Mouse (Mus musculus) limb, embryonic 10.5 days (tissue): Measurements from ENCODE around the gene Dcst2. TPM values are rescaled to one million over a fixed set of nuclear protein-coding genes. Genes with fewer than 3 reads are reported as not detected.
A peak's percentile ranks its signal among the peaks of the same experiment; 100 is the strongest.

Experiments used
- DNase-seq: peaks from one replicate; pipeline ENCODE4 v3.0.0-alpha.2; 2017; ENCODE audit warnings: low spot score
- H3K27ac ChIP-seq: fragments of 300-500 bp; sonication (generic); 2 replicates; pipeline ENCODE4 v1.5.1; 2016; ENCODE audit warnings: mild to moderate bottlenecking
- H3K27me3 ChIP-seq: fragments of 300-500 bp; sonication (generic); 2 replicates; pipeline ENCODE4 v1.6.1; 2016; ENCODE audit warnings: low read depth, mild to moderate bottlenecking; ENCODE audit not compliant: poor library complexity, severe bottlenecking
- H3K36me3 ChIP-seq: fragments of 300-500 bp; sonication (generic); 2 replicates; pipeline ENCODE4 v1.6.1; 2016; ENCODE audit warnings: mild to moderate bottlenecking, moderate library complexity
- H3K4me1 ChIP-seq: fragments of 300-500 bp; sonication (generic); 2 replicates; pipeline ENCODE4 v1.6.1; 2016
- H3K4me3 ChIP-seq: fragments of 300-500 bp; sonication (generic); 2 replicates; pipeline ENCODE4 v1.5.1; 2016; ENCODE audit warnings: mild to moderate bottlenecking, moderate library complexity
- H3K9me3 ChIP-seq: fragments of 300-500 bp; sonication (generic); replicated peaks from 2 replicates; pipeline ENCODE4 v1.6.1; 2016; ENCODE audit warnings: mild to moderate bottlenecking
- WGBS: fragments of 180-500 bp; shearing (Covaris S2); methylation state at CpG from one replicate; pipeline ENCODE4 v1.1.7; 2016; 5-methylcytosine and 5-hydroxymethylcytosine counted together
- polyA plus RNA-seq: library from polyadenylated mRNA; unstranded; fragments of >200 nt; fragmentation: Nextera tagmentation; extraction: Ambion mirVana; gene quantifications from 2 replicates; pipeline ENCODE4 v1.2.1, GENCODE M21; 2016

The Dcst2 gene
- polyA plus RNA-seq, 1 experiment from 2014 or later: 0.24 TPM

- DNase-seq: no peak
- Histone ChIP-seq H3K36me3 (no peaks in the 10 kb centered on the region), H3K4me3 (no peak overlapping the region), H3K27ac (no peak overlapping the region), H3K4me1 (peaks cover 80% of the 10 kb centered on the region), H3K27me3 (peaks cover 49% of the 10 kb centered on the region), H3K9me3 (no peaks in the 10 kb centered on the region)
- 73% methylated on average over 11 of the region's 11 CpGs for WGBS
Observed at GRCm38 (mm10) chr3:89387632-89388031, 25.9 kb downstream of the Dcst2 start.

GRCm38 (mm10) chr3:89388134-89388881 is 26.5 kb downstream of the Dcst2 start:
- H3K4me3 ChIP-seq: no peak overlapping the region
- no peak for DNase-seq
- no peaks in the 10 kb centered on the region for H3K9me3 ChIP-seq
- H3K27ac ChIP-seq: no peak overlapping the region
- 69% methylated on average over 11 of the region's 11 CpGs for WGBS
- H3K4me1 ChIP-seq: peaks cover 87% of the 10 kb centered on the region
- no peaks in the 10 kb centered on the region for H3K36me3 ChIP-seq
- H3K27me3 ChIP-seq: peaks cover 56% of the 10 kb centered on the region

DNA sequence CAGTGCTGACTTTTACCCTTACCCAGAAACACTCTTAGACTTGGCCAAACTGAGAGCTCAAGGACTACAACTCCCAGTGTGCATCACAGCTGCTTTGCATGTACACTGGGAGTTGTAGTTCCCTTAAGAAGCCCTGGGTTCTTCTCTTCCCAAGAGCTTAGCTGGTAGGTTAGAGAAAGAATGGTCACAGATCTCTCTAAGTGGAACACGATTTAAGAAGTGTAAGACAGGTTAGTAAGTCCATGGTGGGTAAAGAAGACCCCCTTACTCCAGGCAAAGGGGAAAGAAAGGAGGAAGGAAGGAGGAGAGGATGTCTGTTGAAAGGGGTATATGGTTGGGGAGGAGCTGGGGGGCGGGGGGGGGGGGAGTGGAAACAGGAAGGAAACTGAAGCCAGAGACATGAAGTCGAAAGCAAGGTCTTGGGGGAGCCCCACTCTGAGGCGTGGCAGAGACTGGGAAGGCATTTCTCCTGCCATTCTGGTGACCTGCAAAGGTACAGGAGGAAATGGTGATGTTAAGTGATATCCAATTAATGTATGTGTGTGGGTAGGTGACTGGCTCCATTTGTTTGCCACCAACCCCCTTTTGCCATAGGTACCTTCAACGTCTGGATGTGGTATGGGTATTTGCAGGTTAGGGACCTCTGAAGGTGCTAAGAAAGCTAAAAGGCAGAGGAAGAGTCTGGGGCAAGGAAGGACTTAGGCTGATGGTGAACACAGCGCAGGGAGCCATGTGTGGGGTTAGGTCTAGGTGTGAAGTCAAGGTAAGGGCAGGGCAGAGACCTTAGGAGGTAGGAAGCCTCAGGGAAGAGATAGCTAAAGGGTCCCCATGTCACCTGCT is 27.3 kb downstream of the Dcst2 start:
- DNase-seq: no peak
- H3K4me3 ChIP-seq: no peak overlapping the region
- H3K4me1 ChIP-seq: peaks cover 95% of the 10 kb centered on the region
- 68% methylated on average over 6 of the region's 6 CpGs for WGBS
- H3K9me3 ChIP-seq: no peaks in the 10 kb centered on the region
- H3K36me3 ChIP-seq: no peaks in the 10 kb centered on the region
- no peak overlapping the region for H3K27ac ChIP-seq
- peaks cover 56% of the 10 kb centered on the region for H3K27me3 ChIP-seq

GRCm38 (mm10) chr3:89390111-89390515 is 28.3 kb downstream of the Dcst2 start:
- H3K4me3 ChIP-seq: no peak overlapping the region
- H3K4me1 ChIP-seq: peaks cover 96% of the 10 kb centered on the region
- no peaks in the 10 kb centered on the region for H3K36me3 ChIP-seq
- peak overlapping the region; percentile 88 for H3K27ac ChIP-seq
- no peaks in the 10 kb centered on the region for H3K9me3 ChIP-seq
- DNase-seq: no peak
- H3K27me3 ChIP-seq: peaks cover 51% of the 10 kb centered on the region
- WGBS: 55% methylated on average over 5 of the region's 5 CpGs

GRCm38 (mm10) chr3:89390699-89391662 is 29.2 kb downstream of the Dcst2 start:
- Histone ChIP-seq H3K27me3 (peaks cover 44% of the 10 kb centered on the region), H3K27ac (peak overlapping the region; percentile 88), H3K4me3 (peak overlapping the region; percentile 59), H3K9me3 (no peaks in the 10 kb centered on the region), H3K4me1 (peaks cover 96% of the 10 kb centered on the region), H3K36me3 (no peaks in the 10 kb centered on the region)
- 14% methylated on average over 19 of the region's 19 CpGs for WGBS
- no peak for DNase-seq

DNA sequence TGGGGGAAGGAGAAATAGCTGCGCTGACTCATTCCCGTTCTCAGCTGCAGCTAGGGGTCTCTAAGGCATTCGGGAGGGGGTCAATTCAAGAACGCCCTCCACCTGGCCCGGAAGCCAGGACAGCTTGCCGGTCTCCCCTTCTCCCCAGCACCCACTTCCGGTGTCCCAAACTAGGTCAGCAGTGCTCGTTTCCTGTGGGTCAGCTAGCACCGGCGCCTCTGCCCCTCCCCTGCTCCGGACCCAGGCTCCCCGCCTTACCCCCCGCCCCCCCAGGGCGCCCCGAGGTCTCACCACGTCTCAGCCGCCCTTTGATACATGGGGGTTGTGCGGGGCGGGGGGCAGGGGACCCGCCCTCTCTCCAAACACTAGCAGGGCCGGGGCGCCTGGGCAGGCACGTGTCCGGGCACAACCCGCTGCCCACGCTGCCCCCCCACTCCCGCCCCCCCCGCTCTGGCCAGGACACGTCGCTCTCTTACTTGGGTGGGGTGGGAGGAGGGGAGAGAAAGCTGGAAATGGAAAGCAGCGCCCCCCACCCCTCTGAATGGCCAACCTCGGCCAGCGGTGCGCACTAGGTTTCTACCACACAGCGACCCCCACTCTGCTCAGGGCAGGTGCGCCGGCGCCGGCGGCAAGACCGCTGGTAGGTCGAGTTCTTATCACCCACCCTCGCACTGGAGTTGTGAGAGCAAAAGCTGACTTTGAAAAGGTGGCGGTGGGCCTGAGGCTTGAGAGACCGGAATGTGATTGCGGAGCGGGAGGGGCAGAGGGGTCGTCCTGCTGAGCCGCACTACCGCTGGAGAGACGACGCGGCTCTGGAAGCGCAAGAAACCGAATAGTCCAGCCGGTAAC is 30.1 kb downstream of the Dcst2 start:
- WGBS: under 1% methylated on average over 56 of the region's 56 CpGs
- H3K4me1 ChIP-seq: peaks cover 96% of the 10 kb centered on the region
- no peaks in the 10 kb centered on the region for H3K36me3 ChIP-seq
- peak overlapping the region; percentile 88 for H3K27ac ChIP-seq
- DNase-seq: peak; percentile 68
- H3K9me3 ChIP-seq: no peaks in the 10 kb centered on the region
- peaks cover 41% of the 10 kb centered on the region for H3K27me3 ChIP-seq
- peak overlapping the region; percentile 59 for H3K4me3 ChIP-seq

GRCm38 (mm10) chr3:89392871-89393311 is 31.1 kb downstream of the Dcst2 start:
- WGBS: 0% methylated on average over 20 of the region's 24 CpGs
- peaks cover 87% of the 10 kb centered on the region for H3K4me1 ChIP-seq
- no peaks in the 10 kb centered on the region for H3K36me3 ChIP-seq
- DNase-seq: peak; percentile 50
- H3K27me3 ChIP-seq: peaks cover 38% of the 10 kb centered on the region
- H3K4me3 ChIP-seq: peak overlapping the region; percentile 59
- peak overlapping the region; percentile 88 for H3K27ac ChIP-seq
- no peaks in the 10 kb centered on the region for H3K9me3 ChIP-seq

- Histone ChIP-seq H3K4me3 (peak overlapping the region; percentile 59), H3K9me3 (no peaks in the 10 kb centered on the region), H3K4me1 (peaks cover 80% of the 10 kb centered on the region), H3K36me3 (no peaks in the 10 kb centered on the region), H3K27me3 (peaks cover 38% of the 10 kb centered on the region), H3K27ac (peak overlapping the region; percentile 88)
- WGBS: under 1% methylated on average over 15 of the region's 15 CpGs
- DNase-seq: peak; percentile 95
Observed at GRCm38 (mm10) chr3:89393605-89394004, 31.8 kb downstream of the Dcst2 start.

GRCm38 (mm10) chr3:89394006-89394893 is 32.5 kb downstream of the Dcst2 start, which contains the start of gene Zbtb7b:
Gene Zbtb7b, minus strand, starts transcription at chr3:89394776.
- Histone ChIP-seq H3K4me3 (peak within 1 kb of the TSS; percentile 59), H3K27me3 (peaks cover 37% of the 10 kb centered on the region), H3K9me3 (no peaks in the 10 kb centered on the region), H3K36me3 (no peaks in the 10 kb centered on the region), H3K27ac (peak within 1 kb of the TSS; percentile 88), H3K4me1 (peaks cover 74% of the 10 kb centered on the region)
- DNase-seq: peak; percentile 76
- WGBS: under 1% methylated on average over 42 of the region's 42 CpGs

GRCm38 (mm10) chr3:89394894-89395256 is 33.1 kb downstream of the Dcst2 start:
- peaks cover 33% of the 10 kb centered on the region for H3K27me3 ChIP-seq
- 0% methylated on average over 12 of the region's 12 CpGs for WGBS
- H3K4me1 ChIP-seq: peaks cover 71% of the 10 kb centered on the region
- no peaks in the 10 kb centered on the region for H3K9me3 ChIP-seq
- peak overlapping the region; percentile 59 for H3K4me3 ChIP-seq
- H3K36me3 ChIP-seq: no peaks in the 10 kb centered on the region
- DNase-seq: peak; percentile 87
- H3K27ac ChIP-seq: peak overlapping the region; percentile 88

DNA sequence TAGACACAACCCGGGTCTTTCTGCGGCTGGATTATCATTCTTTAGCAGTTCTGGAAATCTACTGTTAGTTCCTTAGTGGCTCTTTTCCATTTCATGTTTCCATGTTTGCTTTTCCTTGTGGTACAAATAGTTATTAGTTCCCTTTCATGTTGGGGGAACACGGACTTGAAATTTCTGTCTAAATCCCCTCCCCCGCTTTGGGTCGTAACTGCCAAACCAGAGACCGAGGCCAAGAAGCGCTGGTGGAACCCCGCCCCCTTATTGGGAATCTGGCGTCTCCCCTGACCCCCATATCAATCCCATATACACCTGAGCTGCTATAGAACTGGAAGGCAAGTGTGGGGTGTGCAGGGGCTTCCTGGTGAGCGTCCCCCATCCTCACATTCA is 33.6 kb downstream of the Dcst2 start:
- no peak for DNase-seq
- Histone ChIP-seq H3K27me3 (peaks cover 29% of the 10 kb centered on the region), H3K36me3 (no peaks in the 10 kb centered on the region), H3K4me3 (peak overlapping the region; percentile 59), H3K4me1 (peaks cover 66% of the 10 kb centered on the region), H3K27ac (peak overlapping the region; percentile 88; the same call in 1 of the 2 replicates), H3K9me3 (no peaks in the 10 kb centered on the region)
- WGBS: under 1% methylated on average over 10 of the region's 10 CpGs
